Mouse (Mus musculus): Measurements from ENCODE around the gene Zkscan3. TPM values are rescaled to one million over a fixed set of nuclear protein-coding genes. Genes with fewer than 3 reads are reported as not detected.
"Not testable (repeated sequence)": the region's sequence is repeated elsewhere in the genome, so short reads cannot be mapped to it uniquely, and the experiment has no call there.

The Zkscan3 gene
- polyA plus RNA-seq, 1 experiment from 2014 or later: 100 TPM

- H3K27ac ChIP-seq: no peak overlapping the region
- no peak for DNase-seq (ENCODE audit: low spot score)
- H3K36me3 ChIP-seq: no peaks in the 10 kb centered on the region
- WGBS: 75% methylated on average over 15 of the region's 15 CpGs
- no peaks in the 10 kb centered on the region for H3K27me3 ChIP-seq (ENCODE audit: low read depth, poor library complexity, severe bottlenecking)
- H3K9me3 ChIP-seq (replicated peaks): no peaks in the 10 kb centered on the region
- H3K4me1 ChIP-seq: no peaks in the 10 kb centered on the region
- no peak overlapping the region for H3K4me3 ChIP-seq
Observed at GRCm38 (mm10) chr13:21414231-21415212, 12.0 kb upstream of the Zkscan3 start.

GRCm38 (mm10) chr13:21408805-21409459 lies 6.4 kb upstream of the Zkscan3 start:
- Histone ChIP-seq H3K4me3 (peak overlapping the region; percentile 61), H3K27me3 (ENCODE audit: low read depth, poor library complexity, severe bottlenecking) (no peaks in the 10 kb centered on the region), H3K36me3 (no peaks in the 10 kb centered on the region), H3K9me3 (replicated peaks) (no peaks in the 10 kb centered on the region), H3K4me1 (peaks cover 13% of the 10 kb centered on the region), H3K27ac (peak overlapping the region; percentile 89)
- no peak for DNase-seq (ENCODE audit: low spot score)
- 55% methylated on average over 11 of the region's 11 CpGs for WGBS

- peaks cover 13% of the 10 kb centered on the region for H3K4me1 ChIP-seq
- DNase-seq (ENCODE audit: low spot score): peak; percentile 83
- WGBS: 5% methylated on average over 27 of the region's 27 CpGs
- peak overlapping the region; percentile 89 for H3K27ac ChIP-seq
- H3K36me3 ChIP-seq: no peaks in the 10 kb centered on the region
- no peaks in the 10 kb centered on the region for H3K9me3 ChIP-seq (replicated peaks)
- H3K27me3 ChIP-seq (ENCODE audit: low read depth, poor library complexity, severe bottlenecking): no peaks in the 10 kb centered on the region
- peak overlapping the region; percentile 61 for H3K4me3 ChIP-seq
Observed at GRCm38 (mm10) chr13:21407969-21408804, 5.6 kb upstream of the Zkscan3 start.

- DNase-seq (ENCODE audit: low spot score): no peak
- WGBS: 85% methylated on average over 11 of the region's 11 CpGs
- Histone ChIP-seq H3K27ac (no peak overlapping the region), H3K36me3 (no peaks in the 10 kb centered on the region), H3K4me3 (no peak overlapping the region), H3K27me3 (ENCODE audit: low read depth, poor library complexity, severe bottlenecking) (no peaks in the 10 kb centered on the region), H3K4me1 (peaks cover 13% of the 10 kb centered on the region), H3K9me3 (replicated peaks) (no peaks in the 10 kb centered on the region)
Observed at GRCm38 (mm10) chr13:21407341-21407740, 4.8 kb upstream of the Zkscan3 start.

- Histone ChIP-seq H3K4me3 (peak overlapping the region; percentile 81), H3K9me3 (replicated peaks) (no peaks in the 10 kb centered on the region), H3K27me3 (ENCODE audit: low read depth, poor library complexity, severe bottlenecking) (no peaks in the 10 kb centered on the region), H3K27ac (peak overlapping the region; percentile 94), H3K4me1 (peaks cover 16% of the 10 kb centered on the region), H3K36me3 (peaks cover 24% of the 10 kb centered on the region)
- 0% methylated on average over 2 of the region's 2 CpGs for WGBS
- no peak for DNase-seq (ENCODE audit: low spot score)
Observed at GRCm38 (mm10) chr13:21402848-21403247, 293 bp upstream of the Zkscan3 start.

GRCm38 (mm10) chr13:21401636-21402286 lies 794 bp downstream of the Zkscan3 start:
- H3K4me3 ChIP-seq: peak overlapping the region; percentile 81
- no peak for DNase-seq (ENCODE audit: low spot score)

GRCm38 (mm10) chr13:21401166-21401565 lies 1.4 kb downstream of the Zkscan3 start:
- H3K9me3 ChIP-seq (replicated peaks): no peaks in the 10 kb centered on the region
- WGBS: 85% methylated on average over 3 of the region's 3 CpGs
- peak overlapping the region; percentile 81 for H3K4me3 ChIP-seq
- DNase-seq (ENCODE audit: low spot score): no peak
- peaks cover 9% of the 10 kb centered on the region for H3K4me1 ChIP-seq
- no peak overlapping the region for H3K27ac ChIP-seq
- peaks cover 40% of the 10 kb centered on the region for H3K36me3 ChIP-seq
- no peaks in the 10 kb centered on the region for H3K27me3 ChIP-seq (ENCODE audit: low read depth, poor library complexity, severe bottlenecking)

More at GRCm38 (mm10) chr13:21401636-21402286, 794 bp downstream of the Zkscan3 start:
- H3K9me3 ChIP-seq (replicated peaks): no peaks in the 10 kb centered on the region
- H3K27ac ChIP-seq: peak overlapping the region; percentile 94
- H3K4me1 ChIP-seq: peaks cover 9% of the 10 kb centered on the region
- H3K36me3 ChIP-seq: peaks cover 34% of the 10 kb centered on the region
- H3K27me3 ChIP-seq (ENCODE audit: low read depth, poor library complexity, severe bottlenecking): no peaks in the 10 kb centered on the region
- WGBS: 18% methylated on average over 12 of the region's 12 CpGs

GRCm38 (mm10) chr13:21397486-21397885 lies 5.1 kb downstream of the Zkscan3 start:
- H3K27me3 ChIP-seq (ENCODE audit: low read depth, poor library complexity, severe bottlenecking): no peaks in the 10 kb centered on the region
- no peak overlapping the region for H3K27ac ChIP-seq
- H3K9me3 ChIP-seq (replicated peaks): no peaks in the 10 kb centered on the region
- peaks cover 9% of the 10 kb centered on the region for H3K4me1 ChIP-seq
- no peak for DNase-seq (ENCODE audit: low spot score)
- H3K36me3 ChIP-seq: peaks cover 77% of the 10 kb centered on the region
- WGBS: 93% methylated on average over 2 of the region's 2 CpGs
- no peak overlapping the region for H3K4me3 ChIP-seq

- not testable (repeated sequence) for DNase-seq (ENCODE audit: low spot score); H3K27ac ChIP-seq; H3K27me3 ChIP-seq (ENCODE audit: low read depth, poor library complexity, severe bottlenecking); H3K4me3 ChIP-seq; H3K4me1 ChIP-seq; H3K9me3 ChIP-seq (replicated peaks)
- 92% methylated on average over 18 of the region's 18 CpGs for WGBS
- peaks cover 92% of the 10 kb centered on the region for H3K36me3 ChIP-seq
Observed at GRCm38 (mm10) chr13:21396048-21396447, 6.5 kb downstream of the Zkscan3 start.

- no peaks in the 10 kb centered on the region for H3K9me3 ChIP-seq (replicated peaks)
- 89% methylated on average over 6 of the region's 6 CpGs for WGBS
- H3K4me3 ChIP-seq: no peak overlapping the region
Observed at GRCm38 (mm10) chr13:21395623-21396022, 6.9 kb downstream of the Zkscan3 start.

GRCm38 (mm10) chr13:21395211-21395610 lies 7.3 kb downstream of the Zkscan3 start:
- no peaks in the 10 kb centered on the region for H3K4me1 ChIP-seq
- no peaks in the 10 kb centered on the region for H3K27me3 ChIP-seq (ENCODE audit: low read depth, poor library complexity, severe bottlenecking)
- no peak overlapping the region for H3K27ac ChIP-seq
- WGBS: 96% methylated on average over 1 of the region's 1 CpGs
- no peak overlapping the region for H3K4me3 ChIP-seq
- H3K9me3 ChIP-seq (replicated peaks): no peaks in the 10 kb centered on the region
- peaks cover 92% of the 10 kb centered on the region for H3K36me3 ChIP-seq
- no peak for DNase-seq (ENCODE audit: low spot score)

More at GRCm38 (mm10) chr13:21395623-21396022, 6.9 kb downstream of the Zkscan3 start:
- Histone ChIP-seq H3K27ac (no peak overlapping the region), H3K4me1 (no peaks in the 10 kb centered on the region), H3K36me3 (peaks cover 92% of the 10 kb centered on the region), H3K27me3 (ENCODE audit: low read depth, poor library complexity, severe bottlenecking) (no peaks in the 10 kb centered on the region)
- no peak for DNase-seq (ENCODE audit: low spot score)

GRCm38 (mm10) chr13:21377773-21378172 lies 24.8 kb downstream of the Zkscan3 start:
- WGBS: 78% methylated on average over 2 of the region's 2 CpGs
- Histone ChIP-seq H3K36me3 (no peaks in the 10 kb centered on the region), H3K4me1 (no peaks in the 10 kb centered on the region), H3K9me3 (replicated peaks) (no peaks in the 10 kb centered on the region), H3K4me3 (no peak overlapping the region), H3K27ac (no peak overlapping the region), H3K27me3 (ENCODE audit: low read depth, poor library complexity, severe bottlenecking) (no peaks in the 10 kb centered on the region)
- DNase-seq (ENCODE audit: low spot score): no peak
